Mouse (Mus musculus): ENCODE measurements around the gene Ndufa11.

Ndufa11 gene

GRCm38 (mm10) chr17:56715914-56716654, 1.5 kb upstream of the Ndufa11 start:
- DNase-seq (ENCODE audit: low read depth in 1 of 2, low spot score in 2 of 2), result no peak

DNA sequence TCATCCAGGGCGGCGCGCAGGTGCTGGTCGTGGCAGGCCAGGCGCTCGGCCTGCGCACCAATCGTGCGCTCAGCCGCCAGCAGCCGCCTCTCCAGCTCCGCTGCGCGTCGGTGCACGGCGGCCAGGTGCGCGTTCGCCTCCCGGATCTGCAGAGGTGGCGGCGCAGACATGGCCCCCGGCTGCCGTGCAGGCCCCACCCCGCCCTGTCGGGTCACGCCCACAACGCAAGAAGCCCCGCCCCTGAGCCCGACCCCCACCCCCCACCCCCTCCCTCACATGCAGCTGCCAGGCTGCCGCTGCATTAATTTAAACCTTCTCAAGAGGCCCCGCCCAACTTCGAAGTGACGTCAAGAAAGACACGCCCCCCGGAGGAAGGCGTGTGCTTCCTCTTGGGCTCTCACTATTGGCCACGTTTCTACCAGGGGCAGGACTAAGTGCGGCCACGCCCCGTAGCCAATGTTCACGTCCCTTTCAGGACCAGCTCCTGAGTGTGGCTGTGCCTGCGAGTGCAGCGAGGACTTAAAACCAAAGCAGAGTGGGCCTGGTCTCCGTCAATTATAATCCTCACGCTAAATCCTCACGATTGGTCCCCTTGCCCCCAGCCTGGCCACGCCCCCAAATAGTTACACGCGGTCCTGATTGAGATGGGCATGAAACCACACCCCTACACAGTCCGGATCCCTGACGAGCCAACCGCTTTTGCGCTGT, 758 bp upstream of the Ndufa11 start:
- DNase-seq (ENCODE audit: low read depth in 1 of 2, low spot score in 2 of 2), result peak; percentile 92 to 96

DNA sequence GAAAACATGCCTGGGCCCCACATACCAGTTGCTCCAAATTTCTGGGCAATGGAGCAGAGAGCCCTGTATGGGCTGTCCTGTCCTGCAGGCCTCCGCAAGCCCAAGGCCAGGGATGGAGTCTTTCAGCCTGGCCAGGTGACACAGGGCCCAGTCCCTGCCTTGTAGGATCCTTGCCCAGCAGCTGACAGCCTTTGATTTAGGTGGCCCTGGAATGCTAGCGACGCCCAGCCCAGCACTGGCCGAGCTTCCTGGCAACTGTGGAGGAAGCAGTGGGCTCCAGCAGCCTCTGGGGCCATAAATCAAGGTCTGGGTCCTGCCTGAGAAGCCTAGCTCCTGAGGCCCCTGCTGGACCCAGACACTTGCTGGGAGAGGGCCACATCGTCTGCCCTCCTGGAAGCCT, 4.9 kb downstream of the Ndufa11 start:
- DNase-seq (ENCODE audit: low read depth in 1 of 2, low spot score in 2 of 2), result no peak

- DNase-seq (ENCODE audit: low read depth in 1 of 2, low spot score in 2 of 2), result no peak
These were observed 6.0 kb downstream of the Ndufa11 start for GRCm38 (mm10) chr17:56723419-56724161.

DNA sequence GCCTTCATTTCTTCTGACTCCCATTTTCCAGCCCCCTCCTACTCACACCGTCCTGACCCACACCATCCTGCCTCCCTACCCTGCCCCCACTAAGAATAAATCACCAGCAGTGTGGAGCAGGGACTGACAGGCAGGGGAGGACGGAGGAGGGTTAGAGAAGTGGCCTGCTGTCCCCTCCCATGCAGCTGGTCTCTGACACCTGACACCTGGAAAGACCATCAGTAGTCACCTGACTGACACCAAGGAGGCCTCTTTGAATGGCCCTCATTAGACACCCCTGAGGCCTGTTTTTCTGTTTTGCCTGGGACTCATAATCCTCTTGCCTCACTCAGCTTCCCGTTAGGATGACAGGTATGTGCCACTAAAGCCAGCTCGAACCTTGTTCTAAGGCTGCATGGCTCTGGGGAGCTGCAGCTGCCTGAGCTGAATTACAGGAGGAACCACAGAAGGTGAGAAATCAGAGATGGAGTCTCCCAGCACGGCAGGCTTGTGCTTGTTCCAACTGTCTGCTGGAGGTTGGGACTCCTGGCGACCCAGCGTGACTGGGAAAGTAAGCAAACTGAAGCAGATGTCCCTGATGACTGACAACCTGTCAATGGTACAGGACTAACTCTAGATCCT, 9.6 kb downstream of the Ndufa11 start:
- no peak for DNase-seq (ENCODE audit: low read depth in 1 of 2, low spot score in 2 of 2)

GRCm38 (mm10) chr17:56727659-56728058, 10.1 kb downstream of the Ndufa11 start:
- DNase-seq (ENCODE audit: low read depth in 1 of 2, low spot score in 2 of 2), result no peak

- no peak for DNase-seq (ENCODE audit: low read depth in 1 of 2, low spot score in 2 of 2)
These were observed 10.6 kb downstream of the Ndufa11 start for GRCm38 (mm10) chr17:56728117-56728516.

GRCm38 (mm10) chr17:56729151-56729550, 11.6 kb downstream of the Ndufa11 start:
- no peak for DNase-seq (ENCODE audit: low read depth in 1 of 2, low spot score in 2 of 2)

- DNase-seq (ENCODE audit: low read depth in 1 of 2, low spot score in 2 of 2), result no peak
These were observed 12.1 kb downstream of the Ndufa11 start for GRCm38 (mm10) chr17:56729656-56730055.

DNA sequence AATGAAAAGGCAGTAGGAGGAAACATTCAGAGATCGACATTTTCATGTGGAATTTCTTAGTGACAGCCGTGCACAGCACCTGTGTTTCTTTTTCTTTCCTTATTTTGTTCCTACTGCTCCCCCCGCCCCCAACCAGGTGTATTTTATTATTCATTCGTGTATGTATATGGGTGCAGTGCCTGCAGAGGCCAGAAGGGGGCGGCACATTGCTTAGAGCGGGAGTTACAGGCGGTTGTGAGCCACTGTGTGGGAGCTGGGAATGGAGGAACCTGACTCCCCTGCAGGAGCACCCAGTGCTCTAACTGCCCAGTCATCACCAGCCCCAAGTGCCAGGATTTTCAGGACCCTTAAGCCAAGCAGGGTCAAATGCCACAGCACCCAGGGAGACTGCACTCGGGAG, 19.0 kb downstream of the Ndufa11 start:
- DNase-seq (ENCODE audit: low read depth in 1 of 2, low spot score in 2 of 2), result no peak

- no peak for DNase-seq (ENCODE audit: low read depth in 1 of 2, low spot score in 2 of 2)
These were observed 20.7 kb downstream of the Ndufa11 start for GRCm38 (mm10) chr17:56738221-56738620.

GRCm38 (mm10) chr17:56740118-56740787, 22.7 kb downstream of the Ndufa11 start:
- DNase-seq (ENCODE audit: low read depth in 1 of 2, low spot score in 2 of 2), result no peak

- DNase-seq (ENCODE audit: low read depth in 1 of 2, low spot score in 2 of 2), result no peak
These were observed 23.2 kb downstream of the Ndufa11 start for GRCm38 (mm10) chr17:56740788-56741160.

GRCm38 (mm10) chr17:56744173-56744572, 26.6 kb downstream of the Ndufa11 start:
- DNase-seq (ENCODE audit: low read depth in 1 of 2, low spot score in 2 of 2), result no peak

- no peak for DNase-seq (ENCODE audit: low read depth in 1 of 2, low spot score in 2 of 2)
These were observed 34.0 kb downstream of the Ndufa11 start for GRCm38 (mm10) chr17:56751404-56752072.

DNA sequence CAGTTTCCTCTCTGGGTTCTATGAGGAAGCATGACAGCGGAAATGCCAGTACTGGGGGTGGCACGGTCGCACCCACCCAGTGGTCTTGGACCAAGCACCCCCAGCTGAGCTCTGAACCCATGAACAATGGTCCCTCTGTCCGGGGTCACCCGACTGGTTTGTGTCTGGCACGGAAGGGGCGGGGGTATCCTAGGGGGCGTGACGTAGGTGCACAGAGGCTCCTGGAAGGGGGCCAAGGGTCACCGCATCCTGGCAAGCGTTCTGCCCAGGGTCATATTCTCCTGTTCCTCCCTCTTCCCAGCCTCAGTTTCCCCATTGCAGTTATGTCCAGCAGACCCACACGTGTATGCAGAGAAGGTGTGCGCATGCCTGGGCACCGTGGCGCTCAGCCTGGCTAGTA, 35.9 kb downstream of the Ndufa11 start:
- no peak for DNase-seq (ENCODE audit: low read depth in 1 of 2, low spot score in 2 of 2)

DNA sequence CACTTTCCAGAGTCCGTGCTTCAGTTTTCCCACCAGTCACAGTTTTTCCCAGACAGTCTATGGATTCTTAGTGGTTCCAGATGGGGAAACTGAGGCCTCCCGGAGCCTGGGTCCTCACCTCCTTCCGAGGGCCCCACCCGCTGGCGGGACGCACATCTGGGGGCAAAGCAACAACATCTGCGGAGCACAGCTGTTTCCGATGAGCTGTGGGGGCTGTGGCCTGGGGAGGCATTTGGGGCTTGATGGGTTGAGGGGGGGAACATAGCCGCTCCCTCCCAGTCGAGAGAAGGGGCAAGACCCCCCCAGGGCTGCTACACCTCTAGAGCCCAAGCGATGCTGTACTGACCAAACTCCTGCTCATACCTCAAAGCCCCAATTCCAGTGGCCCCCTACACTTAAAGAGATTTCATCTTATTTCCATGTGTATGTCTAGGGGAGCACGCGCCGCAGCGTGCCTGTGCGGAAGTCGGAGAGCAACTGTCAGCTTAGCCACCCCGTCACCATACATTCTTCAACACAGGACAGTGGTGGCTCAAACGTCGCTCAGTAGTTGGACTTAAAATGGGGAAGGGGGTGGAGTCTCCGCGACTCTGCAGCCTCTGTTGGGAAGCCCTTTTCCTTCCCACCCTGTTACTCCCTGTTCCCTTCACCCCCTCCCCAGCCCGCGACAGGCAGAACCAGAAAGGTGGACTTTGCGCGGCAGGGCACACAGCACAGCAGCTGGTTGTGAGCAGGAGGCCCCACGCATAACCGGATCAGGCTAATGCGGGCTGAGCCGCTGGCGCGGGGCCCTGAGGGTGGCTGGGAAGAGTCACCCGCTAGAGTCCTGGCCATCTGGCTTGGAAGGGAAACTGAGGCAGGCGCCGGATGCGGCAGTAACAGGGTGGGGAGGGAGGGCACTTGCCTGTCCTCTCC, 37.0 kb downstream of the Ndufa11 start:
- DNase-seq (ENCODE audit: low read depth in 1 of 2, low spot score in 2 of 2), result no peak

GRCm38 (mm10) chr17:56756703-56757399, 39.3 kb downstream of the Ndufa11 start:
- DNase-seq (ENCODE audit: low read depth in 1 of 2, low spot score in 2 of 2), result no peak

All from monocyte, adult 2 months (primary cell).